Mouse (Mus musculus): ENCODE measurements around the gene Stxbp6.

- TF ChIP-seq CTCF (IDR thresholded peaks at IDR 0.05 in 2 of 3, conservative IDR thresholded peaks at IDR 0.05 in 1 of 3; ENCODE audit: control insufficient read depth in 1 of 3, insufficient read depth in 1 of 3, low read depth in 2 of 3, low read length in 3 of 3, poor library complexity in 1 of 3, severe bottlenecking in 1 of 3) (no peak), KAT2A (conservative IDR thresholded peaks at IDR 0.05; ENCODE audit: low read depth, low read length) (no peak), CHD2 (IDR thresholded peaks at IDR 0.05; ENCODE audit: low read length) (no peak)
Measured at GRCm38 (mm10) chr12:44922241-44922640, 152.3 kb downstream of the Stxbp6 start.
